Mouse (Mus musculus) gastrocnemius, postnatal 14 days (tissue): ENCODE results near the gene Dennd4c. TPM values are rescaled to one million over a fixed set of nuclear protein-coding genes. Genes with fewer than 3 reads are reported as not detected.

Experiments used
- DNase-seq: peaks from one replicate; pipeline ENCODE4 v3.0.0; 2021; ENCODE audit warnings: mixed read lengths
- intact Hi-C: fragments of 180-260 bp; cut with DNase I; formaldehyde crosslinking; loops from one replicate; pipeline ENCODE4 v1.15.1; 2025; ENCODE audit warnings: low total_unique reads
- total RNA-seq, 2 experiments: library from RNA; stranded (reverse); gene quantifications; 2 replicates each; pipeline ENCODE4 v1.2.3; 2021

The Dennd4c gene
- total RNA-seq, 2 experiments from 2014 or later: 16.5 to 18.4 TPM

DNA sequence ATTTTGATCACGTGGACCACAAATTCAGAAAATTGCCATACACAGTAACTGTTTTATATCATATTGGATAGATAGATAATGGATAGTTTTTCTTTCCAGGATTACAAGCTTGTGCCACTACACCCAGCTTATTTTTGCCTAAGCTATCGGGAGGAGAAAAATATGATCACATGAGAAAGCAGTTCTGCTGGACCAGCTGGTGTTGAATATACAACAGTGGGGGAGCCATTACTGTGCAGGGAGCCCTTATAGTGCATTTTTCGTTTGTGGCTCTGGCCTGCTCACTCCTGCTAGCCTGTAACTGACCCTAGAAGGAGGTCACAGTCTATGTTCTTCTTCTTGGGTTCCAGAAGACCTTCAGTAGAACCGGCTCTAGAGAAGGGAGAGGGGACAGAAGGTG, 124.7 kb downstream of the Dennd4c start:
- intact Hi-C loops: no loop called here

GRCm38 (mm10) chr4:86874146-86874847, 125.9 kb downstream of the Dennd4c start, which contains the start of gene Acer2:
TSS of gene Acer2 (plus strand) at chr4:86874396.
- DNase-seq: peak; percentile 93
- intact Hi-C loops: no loop called here

More for the DNA sequence above, 124.7 kb downstream of the Dennd4c start:
- no peak for DNase-seq

GRCm38 (mm10) chr4:86879477-86879876, 131.1 kb downstream of the Dennd4c start:
- intact Hi-C loops: no loop called here
- no peak for DNase-seq

GRCm38 (mm10) chr4:86881178-86881577, 132.8 kb downstream of the Dennd4c start:
- DNase-seq: no peak
- intact Hi-C loops: loop anchor here (5.0 kb wide), 1 partner anchor 41 kb away; no protein-coding TSS in a partner anchor

- no peak for DNase-seq
These were observed 134.1 kb downstream of the Dennd4c start for GRCm38 (mm10) chr4:86882413-86882812.

GRCm38 (mm10) chr4:86884945-86885344, 136.6 kb downstream of the Dennd4c start:
- DNase-seq: no peak

More at GRCm38 (mm10) chr4:86882413-86882812, 134.1 kb downstream of the Dennd4c start:
- intact Hi-C loops: loop anchor here (5.0 kb wide), 1 partner anchor 40 kb away; no protein-coding TSS in a partner anchor

DNA sequence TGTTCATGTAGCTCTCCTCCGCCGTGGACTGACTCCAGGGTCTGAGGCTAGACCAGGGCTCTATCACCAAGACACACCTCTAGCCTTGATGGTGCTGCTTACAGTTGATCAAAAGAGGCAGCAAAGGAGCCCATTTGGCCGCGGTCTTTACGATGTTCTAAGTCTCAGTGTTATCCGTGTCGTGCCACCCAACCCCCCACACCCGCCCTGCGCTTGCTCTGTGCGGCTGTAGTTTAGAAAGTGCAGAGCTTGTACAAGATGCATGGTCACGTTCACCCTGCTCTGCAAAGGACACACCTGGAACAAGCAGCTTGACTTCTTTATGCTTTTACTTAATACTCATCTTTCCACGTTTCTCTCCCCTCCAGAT, 137.4 kb downstream of the Dennd4c start:
- DNase-seq: no peak
- intact Hi-C loops: no loop called here

More at GRCm38 (mm10) chr4:86884945-86885344, 136.6 kb downstream of the Dennd4c start:
- intact Hi-C loops: loop anchor here (5.0 kb wide), 1 partner anchor 37 kb away; no protein-coding TSS in a partner anchor

- DNase-seq: no peak
- intact Hi-C loops: no loop called here
These were observed 138.0 kb downstream of the Dennd4c start for GRCm38 (mm10) chr4:86886160-86886878.

GRCm38 (mm10) chr4:86887879-86888278, 139.5 kb downstream of the Dennd4c start:
- no peak for DNase-seq
- intact Hi-C loops: no loop called here

DNA sequence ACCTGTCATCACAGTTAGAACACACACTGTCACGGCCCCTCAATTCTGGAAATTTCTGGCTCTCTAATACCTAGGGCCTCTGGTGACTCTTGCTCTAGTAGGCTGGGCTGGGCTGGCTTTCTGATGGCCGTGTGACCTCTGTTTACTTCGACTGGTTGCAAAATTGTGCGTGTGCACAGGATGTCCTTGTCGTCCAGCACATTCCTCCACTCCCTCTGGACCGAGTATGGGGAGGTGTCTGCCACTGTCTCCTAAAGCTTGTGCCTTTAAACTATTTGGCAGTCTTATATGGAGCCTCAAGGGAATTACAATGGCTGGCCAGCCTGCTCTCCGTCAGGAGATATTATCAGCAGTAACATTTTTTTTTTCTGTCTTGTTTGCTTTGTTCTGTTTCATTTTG, 149.1 kb downstream of the Dennd4c start:
- DNase-seq: no peak
- intact Hi-C loops: no loop called here

DNA sequence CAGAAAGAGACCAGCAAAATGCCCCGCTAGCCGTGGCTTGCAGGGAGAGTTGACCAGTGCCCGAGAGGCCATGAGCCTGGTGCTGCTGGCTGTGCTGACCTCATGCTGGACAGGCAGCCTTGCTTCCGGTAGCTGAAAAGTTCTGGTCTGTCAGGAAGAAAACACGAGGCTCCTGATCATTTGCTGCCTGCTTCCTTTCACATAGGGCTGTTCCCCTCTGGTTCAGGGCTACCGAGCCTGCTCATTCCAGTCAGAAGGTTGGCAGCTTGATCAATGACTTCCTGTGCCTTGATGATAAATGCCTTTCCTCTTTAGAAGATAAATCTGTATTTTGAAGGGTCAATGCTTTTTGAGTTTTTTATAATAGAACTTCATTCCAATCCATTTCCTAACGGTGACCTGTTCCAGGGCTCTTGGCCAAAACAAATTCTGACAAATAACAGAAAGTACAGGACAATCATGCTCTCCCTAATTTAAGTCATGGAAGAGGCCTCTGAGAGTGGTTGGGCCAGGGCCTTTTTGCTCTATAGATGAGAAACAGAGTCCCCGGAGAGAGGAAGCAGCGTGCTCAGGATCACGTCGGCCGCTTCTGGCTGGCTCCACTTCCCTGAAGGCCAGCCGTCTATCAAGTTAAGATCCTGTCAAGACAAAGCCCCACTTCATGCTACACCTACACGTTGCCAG, 150.6 kb downstream of the Dennd4c start:
- intact Hi-C loops: no loop called here
- no peak for DNase-seq

Other genes starting within 250 kb of the Dennd4c start
- gene Saxo1, start 190.2 kb upstream of the Dennd4c start, total RNA-seq: under 1 TPM in 1 of 2 experiments, not detected in 1; 0.29 TPM
- 10 to 100 TPM; 51.6 to 58.1 TPM for gene Rraga, start 172.9 kb upstream of the Dennd4c start, total RNA-seq
- 1 to 10 TPM; 4.3 to 5.0 TPM for gene Haus6, start 136.5 kb upstream of the Dennd4c start, total RNA-seq
- gene Plin2, start 78.5 kb upstream of the Dennd4c start, total RNA-seq: 10 to 100 TPM; 56.6 to 69.7 TPM
- 100 to 1,000 TPM; 466 to 522 TPM for gene Rps6, start 108.9 kb downstream of the Dennd4c start, total RNA-seq
- 1 to 10 TPM; 1.0 to 3.8 TPM for gene Acer2, start 125.8 kb downstream of the Dennd4c start, total RNA-seq